Mouse (Mus musculus) kidney, adult 2 months (tissue): ENCODE results near the gene Mrgprh. TPM values are rescaled to one million over a fixed set of nuclear protein-coding genes. Genes with fewer than 3 reads are reported as not detected.

Source experiments
- DNase-seq: peaks from one replicate; pipeline ENCODE4 v3.0.0; 2021
- H3K27ac ChIP-seq: fragments of 200-500 bp; 2 replicates; pipeline ENCODE4 v1.5.1; 2012; ENCODE audit warnings: low read depth, low read length, control low read depth, inconsistent platforms; ENCODE audit not compliant: insufficient read depth
- H3K27me3 ChIP-seq: fragments of 200-500 bp; replicated peaks from 2 replicates; pipeline ENCODE4 v1.6.1; 2012; ENCODE audit warnings: mild to moderate bottlenecking, moderate library complexity, low read length, inconsistent platforms; ENCODE audit not compliant: control insufficient read depth, insufficient read depth
- H3K36me3 ChIP-seq: fragments of 200-500 bp; 2 replicates; pipeline ENCODE4 v1.6.1; 2012; ENCODE audit warnings: mild to moderate bottlenecking, moderate library complexity, low read length, inconsistent platforms; ENCODE audit not compliant: control insufficient read depth, insufficient read depth
- H3K4me1 ChIP-seq: fragments of 200-500 bp; 2 replicates; pipeline ENCODE4 v1.6.1; 2011; ENCODE audit warnings: low read length; ENCODE audit not compliant: control insufficient read depth, insufficient read depth
- H3K4me3 ChIP-seq: fragments of 200-500 bp; 2 replicates; pipeline ENCODE4 v1.5.1; 2011; ENCODE audit warnings: mild to moderate bottlenecking, low read depth, low read length, control low read depth; ENCODE audit not compliant: insufficient read depth
- CTCF ChIP-seq: fragments of 200-500 bp; conservative IDR thresholded peaks from 2 replicates; pipeline ENCODE4 v1.5.1; 2011; ENCODE audit warnings: low read depth, mild to moderate bottlenecking, control low read depth, low read length, moderate library complexity, mixed read lengths; ENCODE audit not compliant: insufficient read depth, insufficient read length
- POLR2A ChIP-seq: fragments of 200-500 bp; IDR thresholded peaks from one replicate; pipeline ENCODE4 v1.6.1; 2011; ENCODE audit warnings: low read depth, low read length, control low read depth
- WGBS: fragments of 180-500 bp; shearing (Covaris S2); methylation state at CpG from one replicate; pipeline ENCODE4 v1.1.7; 2018; 5-methylcytosine and 5-hydroxymethylcytosine counted together
- polyA plus RNA-seq: library from polyadenylated mRNA; depleted of rRNA; stranded (reverse); fragments of >200 nt; gene quantifications from 2 replicates; pipeline ENCODE4 v1.2.3, GENCODE M21; 2012; rRNA removed

The Mrgprh gene
- polyA plus RNA-seq: 0.31 and 0.52 TPM in 2 replicates

DNA sequence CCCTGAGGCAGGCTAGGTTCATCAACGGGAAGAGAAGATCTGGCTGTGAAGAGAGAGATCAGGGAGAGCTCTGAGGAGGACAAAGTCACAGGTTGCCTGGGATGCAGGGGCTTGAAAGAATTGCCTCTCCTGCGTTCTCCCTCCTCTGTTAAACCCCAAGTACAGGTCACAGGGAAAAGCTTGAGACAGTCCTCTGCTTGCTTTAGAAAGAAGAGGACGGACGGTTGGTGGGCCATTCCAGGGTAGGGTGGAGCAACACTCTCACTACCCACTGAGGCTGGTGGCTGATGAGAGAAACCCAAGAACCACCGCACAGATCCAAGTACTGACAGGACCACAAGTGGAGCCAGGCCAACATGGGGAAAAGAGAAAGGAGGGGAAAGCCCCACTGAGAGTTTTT, at the start of gene Mrgprh:
Mrgprh (plus strand) TSS at position 301 of the 400 bp plus-strand sequence.
- 87% methylated on average over 5 of the region's 5 CpGs for WGBS
- Histone ChIP-seq H3K36me3 (no peaks in the 10 kb centered on the region), H3K4me1 (peaks cover 5% of the 10 kb centered on the region; the same call in 1 of the 2 replicates), H3K27ac (no peak within 1 kb of the TSS), H3K4me3 (no peak within 1 kb of the TSS), H3K27me3 (no peaks in the 10 kb centered on the region)
- no peak for TF ChIP-seq CTCF
- TF ChIP-seq POLR2A: no peak
- no peak for DNase-seq

DNA sequence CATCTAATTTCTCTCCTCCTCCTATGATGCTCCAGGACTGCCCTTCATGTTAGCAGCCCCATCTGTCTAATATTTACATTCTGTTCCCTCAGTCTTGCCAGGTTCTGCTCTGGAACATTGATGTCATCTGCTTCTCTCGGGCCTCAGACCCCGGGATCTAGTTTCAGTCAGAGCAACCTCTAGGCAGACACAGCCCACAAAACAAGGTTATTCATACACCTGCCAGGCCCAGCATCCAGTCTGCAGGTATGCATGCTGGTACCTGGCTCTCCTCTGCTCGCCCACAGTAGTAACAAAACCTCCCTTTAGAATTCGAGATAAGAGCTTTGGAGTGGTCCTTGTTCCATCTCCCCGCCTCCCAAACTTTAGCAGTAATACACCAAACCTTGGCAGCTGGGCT, 45.5 kb upstream of the Mrgprh start:
- H3K4me3 ChIP-seq: no peak overlapping the region
- no peaks in the 10 kb centered on the region for H3K36me3 ChIP-seq
- no peaks in the 10 kb centered on the region for H3K27me3 ChIP-seq
- H3K27ac ChIP-seq: no peak overlapping the region
- TF ChIP-seq POLR2A: no peak
- no peak for TF ChIP-seq CTCF
- H3K4me1 ChIP-seq: peaks cover 9% of the 10 kb centered on the region; the same call in 1 of the 2 replicates
- DNase-seq: no peak
- 71% methylated on average over 5 of the region's 5 CpGs for WGBS

DNA sequence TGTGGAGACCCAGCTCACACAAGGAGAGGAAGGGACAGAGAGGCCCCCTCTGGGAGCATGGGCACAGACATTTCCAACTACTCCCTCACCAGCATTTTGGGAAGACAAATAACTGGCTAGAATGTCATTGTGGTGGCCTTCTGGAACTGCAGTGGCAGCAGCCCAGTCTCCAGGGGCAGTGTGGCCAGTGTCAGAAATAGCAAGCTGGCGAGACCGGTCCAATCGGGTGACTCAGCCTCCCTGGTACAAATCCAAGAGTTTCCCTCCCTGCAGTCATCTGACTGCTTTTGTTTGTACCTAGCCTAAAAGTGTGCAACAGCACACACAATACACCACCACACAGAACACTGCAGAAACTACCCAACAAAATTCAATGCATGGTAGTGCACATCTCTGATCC, 43.6 kb upstream of the Mrgprh start:
- Histone ChIP-seq H3K36me3 (no peaks in the 10 kb centered on the region), H3K4me3 (no peak overlapping the region), H3K27ac (peak overlapping the region; percentile 65), H3K27me3 (no peaks in the 10 kb centered on the region), H3K4me1 (peaks cover 13% of the 10 kb centered on the region)
- TF ChIP-seq POLR2A (no peak), CTCF (no peak)
- 52% methylated on average over 3 of the region's 3 CpGs for WGBS
- DNase-seq: peak; percentile 49

DNA sequence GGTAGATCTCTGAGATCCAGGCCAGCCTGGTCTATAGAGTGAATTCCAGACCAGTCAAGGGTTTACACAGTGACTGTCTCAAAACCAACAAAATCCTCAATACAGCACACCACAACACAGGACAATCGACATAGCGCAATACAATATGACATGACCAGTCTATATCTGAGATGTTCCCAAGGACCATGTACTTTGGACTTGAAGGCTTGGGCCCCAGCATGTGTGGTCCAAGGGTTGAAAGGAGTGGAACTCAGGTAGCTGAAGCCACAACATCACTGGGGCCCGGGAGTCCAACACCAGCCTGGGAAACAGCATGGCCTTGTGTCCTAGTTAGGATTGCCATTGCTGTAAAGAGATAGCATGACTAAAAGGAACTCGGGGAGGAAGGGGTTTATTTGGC, 43.2 kb upstream of the Mrgprh start:
- WGBS: 80% methylated on average over 4 of the region's 4 CpGs
- Histone ChIP-seq H3K36me3 (no peaks in the 10 kb centered on the region), H3K4me1 (peaks cover 13% of the 10 kb centered on the region), H3K27ac (peak overlapping the region; percentile 65), H3K27me3 (no peaks in the 10 kb centered on the region), H3K4me3 (no peak overlapping the region)
- peak; percentile 71 for DNase-seq
- no peak for TF ChIP-seq CTCF
- no peak for TF ChIP-seq POLR2A

DNA sequence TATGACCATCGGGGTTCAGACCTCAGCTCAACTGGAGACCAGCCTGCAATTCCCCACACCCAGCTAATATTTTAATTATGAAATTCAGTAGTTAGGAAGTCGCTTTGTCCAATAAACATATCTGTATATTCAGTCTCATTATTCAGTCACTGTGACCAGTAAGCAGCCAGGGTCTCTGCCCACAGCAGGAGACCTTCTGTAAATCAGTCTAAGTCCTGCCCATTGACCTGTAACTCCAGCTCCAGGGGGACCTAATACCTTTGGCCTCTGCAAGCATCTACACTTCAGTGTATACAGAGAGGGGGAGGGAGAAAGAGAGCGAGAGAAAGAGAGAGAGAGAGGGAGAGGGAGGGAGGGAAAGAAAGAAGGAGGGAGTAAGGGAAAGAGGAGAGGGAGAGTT, 41.5 kb upstream of the Mrgprh start:
- WGBS: 42% methylated on average over 3 of the region's 3 CpGs
- Histone ChIP-seq H3K4me1 (peaks cover 13% of the 10 kb centered on the region), H3K4me3 (no peak overlapping the region), H3K27ac (peak overlapping the region; percentile 84; the same call in 1 of the 2 replicates), H3K36me3 (no peaks in the 10 kb centered on the region), H3K27me3 (no peaks in the 10 kb centered on the region)
- TF ChIP-seq CTCF (no peak), POLR2A (no peak)
- peak; percentile 84 for DNase-seq

DNA sequence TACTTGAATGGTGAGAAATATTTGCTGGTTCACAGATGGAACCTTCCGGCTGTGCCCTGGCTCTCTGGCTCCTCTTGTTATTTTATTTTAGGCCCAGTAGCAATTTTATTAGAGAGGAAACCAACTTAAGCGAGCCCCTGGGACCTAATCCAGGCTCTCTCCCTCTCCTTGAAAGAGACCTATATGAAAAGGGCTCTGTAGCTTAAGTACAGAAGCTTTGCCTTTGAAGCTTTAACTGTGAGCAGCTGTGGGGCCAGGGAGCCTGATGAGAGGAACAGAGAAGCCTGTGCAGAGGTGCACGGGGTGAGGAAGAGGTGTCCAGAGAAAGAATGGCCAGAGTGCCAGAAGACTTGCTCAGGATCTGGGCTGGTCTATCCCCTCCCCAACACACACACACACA, 41.0 kb upstream of the Mrgprh start:
- peak; percentile 38 for DNase-seq
- WGBS: 29% methylated on average over 3 of the region's 3 CpGs
- Histone ChIP-seq H3K27ac (peak overlapping the region; percentile 72), H3K36me3 (no peaks in the 10 kb centered on the region), H3K27me3 (no peaks in the 10 kb centered on the region), H3K4me3 (no peak overlapping the region), H3K4me1 (peaks cover 13% of the 10 kb centered on the region)
- TF ChIP-seq CTCF (no peak), POLR2A (no peak)

DNA sequence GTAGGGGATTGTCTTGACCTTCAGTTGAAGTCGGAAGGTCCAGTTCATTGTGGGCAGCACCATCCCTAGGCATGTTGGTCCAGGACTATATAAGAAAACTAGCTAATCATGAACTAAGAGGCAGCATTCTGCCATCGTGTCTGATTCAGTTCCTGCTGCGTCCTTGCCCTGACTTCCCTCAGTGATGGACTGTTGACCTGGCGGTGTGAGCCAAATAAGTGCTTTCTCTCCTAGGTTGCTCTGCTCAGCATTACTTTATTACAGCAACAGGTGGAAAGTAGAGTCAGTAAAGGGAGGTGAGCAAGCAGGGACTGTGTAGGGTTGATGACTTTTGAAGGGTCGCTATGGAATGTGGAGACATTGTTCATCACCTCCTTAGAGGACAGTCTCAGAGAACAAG, 40.1 kb upstream of the Mrgprh start:
- 68% methylated on average over 5 of the region's 5 CpGs for WGBS
- no peaks in the 10 kb centered on the region for H3K36me3 ChIP-seq
- no peak for TF ChIP-seq POLR2A
- TF ChIP-seq CTCF: no peak

DNA sequence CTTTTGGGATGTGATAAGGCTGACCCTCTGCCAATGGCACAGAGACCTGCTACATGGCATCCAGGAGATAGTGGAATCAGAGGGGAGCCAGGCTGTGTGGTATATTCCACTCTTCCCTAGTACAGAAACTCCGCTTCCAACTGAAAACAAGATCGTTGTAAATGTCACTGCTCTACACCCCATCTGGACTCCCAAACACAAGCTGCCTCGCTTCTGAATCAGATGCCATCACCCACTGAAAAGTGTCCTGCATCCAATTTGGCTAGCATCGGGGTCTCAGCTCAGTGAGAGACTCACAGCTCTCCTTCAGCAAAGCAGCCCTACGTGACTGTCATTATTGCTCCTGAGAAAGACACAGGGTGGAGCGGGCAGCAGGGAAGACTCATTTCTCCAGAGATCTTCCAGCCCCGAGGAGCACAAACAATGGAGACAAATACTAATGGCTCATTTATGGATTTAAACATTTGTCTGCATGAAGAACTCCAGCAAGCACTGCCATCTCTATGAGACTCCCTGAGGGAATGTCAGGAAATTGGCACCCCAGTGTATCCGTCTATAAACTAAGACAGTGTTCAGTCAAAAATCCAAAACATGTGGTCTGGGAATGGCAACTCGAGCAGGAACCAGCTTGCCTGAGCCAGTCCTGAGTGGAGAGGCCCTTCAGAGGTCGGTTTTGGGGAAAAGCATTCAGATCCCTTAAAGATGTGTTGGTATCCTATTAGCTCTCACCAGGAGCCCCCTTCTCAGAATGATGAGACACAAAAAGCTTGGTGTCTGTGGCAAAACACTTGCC, 36.2 kb upstream of the Mrgprh start:
- no peaks in the 10 kb centered on the region for H3K36me3 ChIP-seq
- no peaks in the 10 kb centered on the region for H3K27me3 ChIP-seq
- peaks cover 5% of the 10 kb centered on the region for H3K4me1 ChIP-seq
- no peak for TF ChIP-seq CTCF
- TF ChIP-seq POLR2A: no peak
- 80% methylated on average over 10 of the region's 10 CpGs for WGBS
- H3K27ac ChIP-seq: no peak overlapping the region
- DNase-seq: no peak
- H3K4me3 ChIP-seq: no peak overlapping the region

More for the DNA sequence above, 40.1 kb upstream of the Mrgprh start:
- no peaks in the 10 kb centered on the region for H3K27me3 ChIP-seq
- no peak overlapping the region for H3K4me3 ChIP-seq
- DNase-seq: peak; percentile 76
- peaks cover 13% of the 10 kb centered on the region for H3K4me1 ChIP-seq
- peak overlapping the region; percentile 67; the same call in 1 of the 2 replicates for H3K27ac ChIP-seq
